Mouse (Mus musculus) testis, adult 2 months (tissue): ENCODE measurements at regions not wholly inside any gene's neighbourhood (a gene's known extent, or its start where the extent isn't known, plus 50 kb on each side); places are given as distances from the start of the nearest gene placed in this dataset.

ENCODE experiments used
- CTCF ChIP-seq: fragments of 200-500 bp; IDR thresholded peaks from 2 replicates; pipeline ENCODE4 v1.5.1; 2012; ENCODE audit warnings: low read depth, mild to moderate bottlenecking, inconsistent platforms, low read length, moderate library complexity; ENCODE audit not compliant: control insufficient read depth, insufficient read depth, insufficient replicate concordance
- POLR2A ChIP-seq: fragments of 200-500 bp; IDR thresholded peaks from 2 replicates; pipeline ENCODE4 v1.6.1; 2012; ENCODE audit warnings: low read depth, mild to moderate bottlenecking, inconsistent platforms, low read length, moderate library complexity; ENCODE audit not compliant: control insufficient read depth

GRCm38 (mm10) chr13:44249119-44249518 is 464.5 kb downstream of the Cd83 start:
- TF ChIP-seq POLR2A (no peak), CTCF (no peak)
